Mouse (Mus musculus): ENCODE measurements around the gene Ush1c. TPM values are rescaled to one million over a fixed set of nuclear protein-coding genes. Genes with fewer than 3 reads are reported as not detected.

Ush1c gene
- total and polyA plus RNA-seq, 3 experiments, result not detected

GRCm38 (mm10) chr7:46226936-46227335, 11.4 kb downstream of the Ush1c start:
- no peaks in the 10 kb centered on the region for H3K79me2 ChIP-seq (replicated peaks; ENCODE audit: control insufficient read depth, extremely low read depth, insufficient read depth, poor library complexity, severe bottlenecking)
- in situ Hi-C loops (cut with MboI; ENCODE audit: low pct_ligation_motif_present, low pct_unique_long_range_greater_than_20kb, low sequenced_read_pairs), result no loop called here
- H3K4me3 ChIP-seq (replicated peaks in 1 of 3; ENCODE audit: low read depth in 2 of 3, low read length in 2 of 3, poor library complexity in 1 of 3), result no peak overlapping the region
- no peak overlapping the region for H3K27ac ChIP-seq (ENCODE audit: insufficient read depth, low read depth)
- peaks cover 6% of the 10 kb centered on the region for H3K9me3 ChIP-seq (replicated peaks; ENCODE audit: low read length)
- no peak for DNase-seq (ENCODE audit: extremely low read depth)
- no peaks in the 10 kb centered on the region for H3K4me1 ChIP-seq (ENCODE audit: control insufficient read depth in 1 of 2, insufficient read depth in 2 of 2)
- H3K27me3 ChIP-seq (replicated peaks), result peaks cover 63% of the 10 kb centered on the region
- TF ChIP-seq ZNF384 (IDR thresholded peaks at IDR 0.05; ENCODE audit: low read depth, low read length) (no peak), MAZ (IDR thresholded peaks at IDR 0.05; ENCODE audit: low read depth, low read length) (no peak), ETS1 (conservative IDR thresholded peaks at IDR 0.05; ENCODE audit: low read depth, low read length) (no peak), USF1 (IDR thresholded peaks at IDR 0.05; ENCODE audit: low read depth, low read length) (no peak), JUN (IDR thresholded peaks at IDR 0.05; ENCODE audit: insufficient read depth, low read depth, low read length) (no peak)
- no peak overlapping the region for H3K4me2 ChIP-seq (ENCODE audit: insufficient read depth, low read depth, poor library complexity, severe bottlenecking)
- dilution Hi-C loops (cut with MboI; ENCODE audit: extremely low pct_ligation_motif_present, extremely low pct_unique_long_range_greater_than_20kb, low sequenced_read_pairs), result no loop called here
- H3K36me3 ChIP-seq (replicated peaks in 1 of 2; ENCODE audit: control insufficient read depth in 1 of 2, insufficient read depth in 1 of 2, low read length in 1 of 2), result no peaks in the 10 kb centered on the region
- H3K9ac ChIP-seq (ENCODE audit: insufficient read depth, low read depth), result no peak overlapping the region

DNA sequence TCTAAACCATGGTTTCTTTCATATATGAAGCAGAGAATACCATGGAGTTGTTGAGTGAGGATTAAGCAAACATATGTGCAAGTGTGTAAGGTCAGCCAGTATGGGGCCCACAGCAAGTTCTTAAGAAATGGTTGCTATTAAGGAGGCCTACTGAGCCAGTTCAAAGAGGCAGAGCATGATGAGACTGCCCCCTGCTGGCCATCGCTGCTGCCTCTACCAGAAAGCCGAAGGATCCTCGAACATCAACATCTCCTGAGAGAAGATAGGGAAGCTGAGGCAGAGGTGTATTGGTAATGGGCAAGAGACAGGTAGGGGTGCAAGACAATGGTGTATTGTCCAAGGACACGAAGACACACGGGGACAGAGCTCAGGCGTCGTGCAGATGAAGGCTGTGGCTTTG, 12.1 kb downstream of the Ush1c start:
- peaks cover 63% of the 10 kb centered on the region for H3K27me3 ChIP-seq (replicated peaks)
- H3K36me3 ChIP-seq (replicated peaks in 1 of 2; ENCODE audit: control insufficient read depth in 1 of 2, insufficient read depth in 1 of 2, low read length in 1 of 2), result no peaks in the 10 kb centered on the region
- H3K9ac ChIP-seq (ENCODE audit: insufficient read depth, low read depth), result no peak overlapping the region
- peaks cover 6% of the 10 kb centered on the region for H3K9me3 ChIP-seq (replicated peaks; ENCODE audit: low read length)
- dilution Hi-C loops (cut with MboI; ENCODE audit: extremely low pct_ligation_motif_present, extremely low pct_unique_long_range_greater_than_20kb, low sequenced_read_pairs) (no loop called here), in situ Hi-C loops (cut with MboI; ENCODE audit: low pct_ligation_motif_present, low pct_unique_long_range_greater_than_20kb, low sequenced_read_pairs) (no loop called here)
- no peak overlapping the region for H3K27ac ChIP-seq (ENCODE audit: insufficient read depth, low read depth)
- H3K4me1 ChIP-seq (ENCODE audit: control insufficient read depth in 1 of 2, insufficient read depth in 2 of 2), result no peaks in the 10 kb centered on the region
- H3K79me2 ChIP-seq (replicated peaks; ENCODE audit: control insufficient read depth, extremely low read depth, insufficient read depth, poor library complexity, severe bottlenecking), result no peaks in the 10 kb centered on the region
- TF ChIP-seq SIN3A (IDR thresholded peaks at IDR 0.05; ENCODE audit: low read length) (no peak), RCOR1 (conservative IDR thresholded peaks at IDR 0.05; ENCODE audit: low read depth, low read length) (no peak), JUN (IDR thresholded peaks at IDR 0.05; ENCODE audit: insufficient read depth, low read depth, low read length) (no peak), HCFC1 (IDR thresholded peaks at IDR 0.05; ENCODE audit: low read depth, low read length) (no peak), POLR2AphosphoS2 (IDR thresholded peaks at IDR 0.05; ENCODE audit: low read depth, low read length) (no peak), CTCF (conservative IDR thresholded peaks at IDR 0.05 in 1 of 2, IDR thresholded peaks at IDR 0.05 in 1 of 2; ENCODE audit: low read depth in 2 of 2, low read length in 2 of 2) (peak; percentile 46 to 78), MAX (IDR thresholded peaks at IDR 0.05; ENCODE audit: low read length) (no peak), E2F4 (IDR thresholded peaks at IDR 0.05; ENCODE audit: insufficient replicate concordance, low read depth, low read length) (no peak), SMC3 (IDR thresholded peaks at IDR 0.05; ENCODE audit: low read depth, low read length) (peak; percentile 76), PAX5 (IDR thresholded peaks at IDR 0.05; ENCODE audit: low read length) (no peak), RAD21 (IDR thresholded peaks at IDR 0.05; ENCODE audit: low read depth, low read length) (peak; percentile 64)
- no peak overlapping the region for H3K4me3 ChIP-seq (replicated peaks in 1 of 3; ENCODE audit: low read depth in 2 of 3, low read length in 2 of 3, poor library complexity in 1 of 3)
- peak; percentile 49 for DNase-seq (ENCODE audit: extremely low read depth)
- H3K4me2 ChIP-seq (ENCODE audit: insufficient read depth, low read depth, poor library complexity, severe bottlenecking), result no peak overlapping the region

All from CH12.LX (cell line).